Mouse (Mus musculus) G1E (cell line): ENCODE data around the gene Plscr4.

Experiments used
- CTCF ChIP-seq: IDR thresholded peaks from 2 replicates; pipeline ENCODE4 v1.5.1; 2012; ENCODE audit warnings: low read depth, low read length, inconsistent platforms, mixed read lengths
- GATA1 ChIP-seq: IDR thresholded peaks from 2 replicates; pipeline ENCODE4 v1.6.1; 2012; ENCODE audit warnings: borderline replicate concordance, low read length, inconsistent platforms, mixed read lengths
- GATA2 ChIP-seq: IDR thresholded peaks from 2 replicates; pipeline ENCODE4 v1.6.1; 2012; ENCODE audit warnings: low read depth, low read length, inconsistent platforms, borderline replicate concordance
- POLR2AphosphoS5 ChIP-seq: IDR thresholded peaks from 2 replicates; pipeline ENCODE4 v1.6.1; 2012; ENCODE audit warnings: low read depth, low read length, inconsistent platforms; ENCODE audit not compliant: insufficient replicate concordance
- TAL1 ChIP-seq: conservative IDR thresholded peaks from 2 replicates; pipeline ENCODE4 v1.6.1; 2012; ENCODE audit warnings: low read depth, low read length, inconsistent platforms, mixed read lengths

GRCm38 (mm10) chr9:92499710-92500410 is 42.7 kb downstream of the Plscr4 start:
- TF ChIP-seq CTCF (peak; percentile 33; the same call in 1 of the 2 replicates), GATA2 (no peak), TAL1 (no peak), GATA1 (no peak), POLR2AphosphoS5 (no peak)
